Mouse (Mus musculus) right cerebral cortex, postnatal 25 days (tissue): ENCODE results near the gene Grin3a.

Experiments
- DNase-seq: peaks from one replicate; pipeline ENCODE4 v3.0.0; 2022

Grin3a gene

GRCm38 (mm10) chr4:49845612-49845985, at the start of gene Grin3a:
Gene Grin3a, minus strand, starts transcription at chr4:49845744.
- peak; percentile 84 for DNase-seq

GRCm38 (mm10) chr4:49891835-49892301, 46.3 kb upstream of the Grin3a start:
- no peak for DNase-seq

DNA sequence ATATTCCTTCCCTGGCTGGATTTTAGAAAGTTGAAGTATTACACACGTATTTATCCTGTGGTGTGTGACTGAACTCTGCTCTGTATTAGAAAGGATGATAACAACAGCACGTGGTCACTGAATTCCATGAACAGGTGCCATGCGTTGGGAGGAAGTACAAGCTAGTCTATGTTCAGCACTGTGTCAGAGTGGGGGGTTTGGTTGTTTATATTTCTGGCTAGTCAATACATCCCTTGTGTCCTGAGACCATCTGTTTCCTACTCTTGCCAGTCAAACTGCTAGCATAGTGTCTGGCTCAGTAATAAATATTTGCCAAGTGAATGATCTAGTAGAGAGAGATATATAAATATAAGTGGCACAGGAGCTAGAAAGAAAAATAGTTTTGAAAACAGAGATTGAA, 31.5 kb upstream of the Grin3a start:
- no peak for DNase-seq

DNA sequence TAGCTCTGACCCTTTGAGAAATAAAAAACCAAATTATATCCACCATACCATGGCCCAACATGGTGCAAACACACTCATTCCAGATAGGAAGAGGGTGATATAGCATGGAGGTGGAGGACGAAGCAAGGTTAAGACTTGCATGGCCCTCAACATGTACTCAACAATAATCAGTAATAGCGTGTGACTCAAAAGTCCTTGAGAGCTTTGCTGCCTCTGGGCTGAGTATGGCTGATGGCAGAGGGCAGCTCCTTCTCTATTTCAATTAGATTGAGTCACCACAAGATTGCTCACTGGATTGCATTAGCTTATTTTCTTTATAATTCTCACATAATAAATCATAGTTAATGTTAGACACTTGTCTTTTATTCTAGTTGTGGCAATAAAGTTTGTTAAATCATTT, 15.1 kb upstream of the Grin3a start:
- DNase-seq, result no peak

GRCm38 (mm10) chr4:49844828-49845611, 524 bp downstream of the Grin3a start:
- DNase-seq, result peak; percentile 31

DNA sequence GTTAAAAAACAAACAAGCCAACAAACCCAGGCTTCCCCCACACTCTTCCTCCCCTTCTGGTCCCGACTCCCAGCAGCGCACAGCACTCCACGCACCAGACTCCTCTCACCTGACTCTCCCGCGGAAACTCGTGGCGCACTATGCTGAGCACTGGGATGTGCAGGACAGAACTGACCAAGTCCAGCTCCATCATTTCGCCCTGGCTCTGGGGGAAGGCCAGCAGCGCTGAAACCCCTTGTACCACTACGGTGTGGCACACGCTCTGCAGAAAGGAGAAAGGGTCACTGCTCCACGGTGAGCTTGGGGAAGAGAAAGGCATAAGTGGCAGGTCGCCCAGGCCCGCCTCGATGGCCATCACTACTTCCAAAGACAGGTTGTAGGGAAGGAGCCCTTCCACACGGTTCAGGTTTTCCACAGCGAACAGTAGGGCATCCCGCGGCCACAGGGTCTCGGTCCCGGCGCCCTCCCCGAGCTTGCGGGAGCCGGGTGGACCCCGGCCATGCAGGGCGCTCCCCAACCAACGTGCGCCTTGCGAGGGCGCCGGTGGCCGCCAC, 1.2 kb downstream of the Grin3a start:
- peak; percentile 50 for DNase-seq

DNA sequence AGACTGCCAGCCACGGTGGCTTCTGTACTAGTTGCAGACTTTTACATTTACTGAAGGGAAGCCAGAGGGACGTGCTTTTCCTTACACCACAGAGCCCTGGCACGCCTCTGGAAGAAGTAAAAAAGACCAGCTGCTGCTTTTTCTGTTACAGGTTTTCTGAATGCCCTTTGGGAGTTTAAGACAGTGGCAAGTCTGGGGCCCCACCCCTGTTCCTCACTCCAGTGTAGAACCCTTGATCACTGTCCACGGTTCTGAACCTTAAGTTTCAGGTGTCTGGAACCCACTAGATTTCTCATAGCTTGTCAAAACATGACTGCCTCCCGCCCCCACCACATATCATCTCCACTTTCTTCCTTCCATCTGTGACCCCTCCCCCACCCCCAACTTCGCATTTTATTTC, 1.8 kb downstream of the Grin3a start:
- no peak for DNase-seq

DNA sequence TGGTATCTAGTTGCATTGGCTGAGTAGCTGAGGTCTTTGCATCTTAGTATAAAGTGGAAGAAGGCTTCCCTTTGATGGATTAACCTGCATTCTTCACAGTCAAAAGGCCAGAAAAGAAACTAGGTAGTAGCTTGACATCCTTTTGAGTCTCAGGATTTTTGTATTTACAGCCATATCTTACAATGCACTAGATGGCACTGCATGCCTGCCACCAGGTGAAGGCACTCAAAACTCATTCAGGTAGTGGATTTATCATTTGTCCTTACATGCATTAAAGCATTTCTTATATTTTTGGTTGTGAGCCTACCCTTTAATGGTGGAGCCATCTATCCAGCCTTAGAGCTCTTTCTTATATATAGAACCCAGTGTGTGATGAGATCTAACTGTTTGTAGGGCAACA, 13.5 kb downstream of the Grin3a start:
- DNase-seq, result no peak

DNA sequence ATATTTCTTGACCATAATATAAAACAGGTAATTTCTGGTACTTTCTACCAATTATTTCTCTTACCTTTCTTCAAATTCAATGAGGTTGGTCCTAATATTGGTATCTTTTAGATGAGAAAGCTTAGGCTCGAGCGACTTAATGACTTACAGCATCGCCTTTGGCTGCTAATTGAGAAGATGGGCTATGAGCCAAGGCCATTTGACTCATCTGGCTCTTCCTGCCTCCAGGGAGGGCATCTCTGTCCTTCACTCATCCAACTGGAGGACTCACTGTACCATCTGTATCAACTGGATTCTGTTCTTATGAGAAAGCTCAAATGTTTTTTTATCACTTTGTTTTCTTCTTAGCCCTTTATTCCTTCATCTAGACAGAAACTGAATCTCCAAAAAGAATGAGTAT, 31.7 kb downstream of the Grin3a start:
- no peak for DNase-seq

DNA sequence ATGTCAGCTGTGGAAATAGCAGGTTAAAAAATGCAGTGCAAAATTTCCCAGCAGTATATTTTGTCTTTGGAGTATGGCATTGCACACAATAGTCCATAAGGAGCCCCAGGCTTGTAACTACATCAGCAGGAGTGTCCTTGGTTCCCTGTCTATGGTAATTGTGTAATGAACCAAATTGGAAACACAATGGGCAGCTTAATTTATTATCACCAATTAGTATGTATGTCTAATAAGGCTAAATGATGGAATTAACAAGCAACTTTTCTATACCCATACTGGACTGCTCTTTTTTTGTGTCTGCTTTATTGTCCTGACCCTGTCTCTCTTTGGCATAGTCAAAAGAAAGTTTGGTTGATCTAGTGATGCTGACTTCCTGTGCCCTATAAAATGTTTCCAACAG, 38.8 kb downstream of the Grin3a start:
- DNase-seq, result no peak

DNA sequence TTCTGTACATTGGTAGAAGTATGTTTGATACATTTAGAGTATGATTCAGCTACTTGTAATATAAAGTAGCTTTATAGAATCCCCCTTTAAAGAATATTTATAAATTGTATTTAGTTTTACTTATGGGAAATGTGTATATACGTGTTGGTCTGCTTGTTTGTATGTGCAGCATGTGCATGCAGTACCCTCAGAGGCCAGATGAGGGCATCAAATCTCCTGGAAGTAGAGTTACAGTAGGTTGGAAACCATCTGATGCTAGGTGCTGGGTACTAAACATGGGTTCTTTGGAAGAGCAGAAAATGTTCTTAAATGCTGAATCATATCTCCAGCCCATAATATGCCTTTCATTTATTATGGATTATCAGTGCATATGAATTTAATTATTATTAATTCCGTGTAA, 46.2 kb downstream of the Grin3a start:
- no peak for DNase-seq

GRCm38 (mm10) chr4:49788971-49789370, 56.6 kb downstream of the Grin3a start:
- DNase-seq, result no peak

DNA sequence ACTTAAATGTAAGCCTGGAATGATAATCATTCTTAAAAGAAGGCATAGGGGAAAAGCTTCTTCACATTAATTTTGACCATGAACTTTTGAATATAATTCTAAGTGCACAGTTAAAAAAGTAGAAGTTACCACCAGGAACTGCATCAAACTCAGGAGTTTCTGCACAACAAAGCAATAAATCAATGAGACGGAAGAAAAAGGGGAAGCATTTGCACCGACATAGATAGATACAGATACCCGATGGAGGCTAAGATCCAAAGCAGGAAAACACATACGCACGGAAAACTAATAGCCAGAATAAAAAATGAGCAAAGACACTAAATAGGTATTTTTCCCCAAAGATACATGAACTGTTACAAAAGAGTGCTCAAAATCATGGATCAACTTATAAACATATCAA, 102.7 kb downstream of the Grin3a start:
- no peak for DNase-seq

DNA sequence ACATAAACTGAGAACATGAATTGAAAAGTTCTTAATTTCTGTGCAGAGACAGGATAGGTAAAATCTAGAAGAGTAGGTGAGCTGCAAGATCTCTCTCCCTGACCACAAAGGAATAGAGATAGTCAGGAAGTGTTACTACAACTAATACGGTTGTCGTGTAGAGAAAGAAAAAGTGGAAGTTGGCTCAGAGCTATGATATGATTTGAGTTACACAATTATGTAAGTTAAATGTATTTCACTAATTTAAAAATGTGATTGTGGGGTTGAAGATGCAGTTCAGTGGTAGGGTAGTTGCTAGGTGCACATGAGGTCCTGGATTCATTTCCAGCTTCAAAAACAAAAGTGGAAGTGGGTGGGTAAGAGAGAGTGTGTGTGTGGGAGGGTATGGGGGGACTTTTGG, 103.6 kb downstream of the Grin3a start:
- DNase-seq, result no peak

GRCm38 (mm10) chr4:49740796-49741766, 104.5 kb downstream of the Grin3a start:
- peak; percentile 7 for DNase-seq

- DNase-seq, result no peak
Measured at GRCm38 (mm10) chr4:49739561-49739960, 106.0 kb downstream of the Grin3a start.

GRCm38 (mm10) chr4:49729326-49729725, 116.2 kb downstream of the Grin3a start:
- no peak for DNase-seq

GRCm38 (mm10) chr4:49723908-49724307, 121.6 kb downstream of the Grin3a start:
- DNase-seq, result no peak

DNA sequence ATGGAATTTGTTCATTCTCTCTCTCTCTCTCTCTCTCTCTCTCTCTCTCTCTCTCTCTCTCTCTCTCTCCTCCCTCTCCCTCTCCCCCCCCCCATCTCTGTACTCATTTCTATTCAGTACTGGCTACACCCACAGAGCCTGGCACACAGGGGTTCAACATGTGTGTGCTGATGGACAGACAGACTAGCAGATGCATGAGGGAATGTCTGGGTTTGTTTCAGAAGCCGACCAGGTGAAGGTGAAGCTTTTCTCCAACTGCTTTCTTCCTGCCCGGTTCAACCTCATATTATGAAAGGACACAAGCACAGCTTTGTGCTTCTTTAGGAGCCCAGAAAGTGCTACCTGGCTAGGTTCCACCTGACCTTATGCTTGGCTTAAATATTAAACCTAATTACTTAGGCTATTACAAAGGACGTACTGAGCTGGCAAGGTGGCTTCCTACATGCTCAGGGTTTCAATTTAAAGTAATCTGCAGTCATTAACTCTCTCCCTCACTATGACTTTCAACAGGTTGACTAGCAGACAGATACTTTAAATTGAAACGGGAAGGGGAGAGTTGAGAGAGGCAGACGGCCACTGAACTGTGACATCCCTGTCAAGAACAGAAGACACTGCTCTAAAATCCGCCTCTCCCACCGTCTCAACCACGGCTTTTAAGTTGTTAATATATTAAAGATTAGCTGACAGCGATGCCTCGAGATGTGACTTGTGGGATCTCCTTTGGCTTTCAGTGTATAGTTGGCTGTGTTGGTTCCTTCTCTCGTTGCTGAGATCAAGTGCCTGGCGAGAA, 153.9 kb downstream of the Grin3a start:
- no peak for DNase-seq

GRCm38 (mm10) chr4:49688594-49689288, 156.8 kb downstream of the Grin3a start:
- DNase-seq, result peak; percentile 51

DNA sequence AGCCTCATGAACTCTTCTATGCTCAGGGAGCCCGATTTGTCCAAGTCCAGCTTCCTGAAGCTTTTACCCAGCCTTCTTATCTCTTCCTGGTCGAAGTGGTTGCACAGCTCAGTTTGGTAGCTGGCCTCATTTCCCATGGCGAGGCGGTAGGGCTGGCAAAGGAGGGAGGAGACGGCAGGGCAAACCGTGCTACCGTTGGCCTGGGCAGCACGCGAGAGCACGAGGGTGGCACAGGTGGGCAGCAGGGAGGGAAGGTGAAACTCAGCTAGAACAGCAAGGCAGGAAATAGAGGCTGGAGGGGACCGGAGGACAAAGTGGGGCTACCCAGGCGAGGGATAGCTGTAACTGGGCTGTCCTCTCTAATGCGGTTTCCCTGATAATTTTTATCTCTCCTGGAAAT, 163.7 kb downstream of the Grin3a start, which contains the start of gene Ppp3r2:
Gene Ppp3r2, minus strand, starts transcription at position 213 of the 400 bp plus-strand sequence.
- DNase-seq, result no peak
